Mouse (Mus musculus) erythroblast, embryonic 14.5 days (primary cell): ENCODE results near the gene Cux1. TPM values are rescaled to one million over a fixed set of nuclear protein-coding genes. Genes with fewer than 3 reads are reported as not detected.

Experiments used
- H3K27me3 ChIP-seq: 2 replicates; pipeline ENCODE4 v1.6.1; 2012; ENCODE audit warnings: inconsistent platforms; ENCODE audit not compliant: control insufficient read depth
- H3K36me3 ChIP-seq: 2 replicates; pipeline ENCODE4 v1.6.1; 2012; ENCODE audit warnings: mild to moderate bottlenecking, inconsistent platforms; ENCODE audit not compliant: control insufficient read depth
- H3K4me1 ChIP-seq: 2 replicates; pipeline ENCODE4 v1.6.1; 2012; ENCODE audit warnings: inconsistent platforms; ENCODE audit not compliant: control insufficient read depth
- H3K4me3 ChIP-seq: replicated peaks from 2 replicates; pipeline ENCODE3; 2012; ENCODE audit warnings: moderate library complexity, mild to moderate bottlenecking, inconsistent platforms
- H3K9me3 ChIP-seq: 2 replicates; pipeline ENCODE4 v1.6.1; 2012; ENCODE audit warnings: low read length, inconsistent platforms, mixed read lengths; ENCODE audit not compliant: control insufficient read depth
- GATA1 ChIP-seq: IDR thresholded peaks from 2 replicates; pipeline ENCODE4 v1.6.1; 2012; ENCODE audit warnings: low read length, inconsistent platforms, mixed read lengths
- TAL1 ChIP-seq: IDR thresholded peaks from 3 replicates; pipeline ENCODE4 v1.6.1; 2012; ENCODE audit warnings: low read length, inconsistent platforms, mixed read lengths
- polyA plus RNA-seq: library from polyadenylated mRNA; stranded (reverse); fragments of >175 nt; gene quantifications from 2 replicates; pipeline ENCODE4 v1.2.3, GENCODE M21; 2012

Cux1 gene
- polyA plus RNA-seq, 1 experiment, result 2.9 TPM

GRCm38 (mm10) chr5:136343156-136343890, 224.0 kb downstream of the Cux1 start:
- no peaks in the 10 kb centered on the region for H3K4me1 ChIP-seq
- no peaks in the 10 kb centered on the region for H3K27me3 ChIP-seq
- H3K36me3 ChIP-seq, result peaks cover 24% of the 10 kb centered on the region
- no peak overlapping the region for H3K4me3 ChIP-seq
- H3K9me3 ChIP-seq, result no peaks in the 10 kb centered on the region
- TF ChIP-seq GATA1 (no peak), TAL1 (no peak)

- Histone ChIP-seq H3K36me3 (peaks cover 54% of the 10 kb centered on the region), H3K4me3 (no peak overlapping the region), H3K4me1 (peaks cover 35% of the 10 kb centered on the region), H3K9me3 (no peaks in the 10 kb centered on the region), H3K27me3 (no peaks in the 10 kb centered on the region)
- TF ChIP-seq TAL1 (no peak), GATA1 (no peak)
Measured at GRCm38 (mm10) chr5:136336798-136337527, 230.3 kb downstream of the Cux1 start.

- TF ChIP-seq TAL1 (no peak), GATA1 (no peak)
- peaks cover 54% of the 10 kb centered on the region for H3K36me3 ChIP-seq
- H3K4me3 ChIP-seq, result no peak overlapping the region
- H3K4me1 ChIP-seq, result peaks cover 35% of the 10 kb centered on the region
- H3K27me3 ChIP-seq, result no peaks in the 10 kb centered on the region
- no peaks in the 10 kb centered on the region for H3K9me3 ChIP-seq
Measured at GRCm38 (mm10) chr5:136335681-136336080, 231.6 kb downstream of the Cux1 start.

GRCm38 (mm10) chr5:136334780-136335179, 232.5 kb downstream of the Cux1 start:
- no peak for TF ChIP-seq GATA1
- TF ChIP-seq TAL1, result no peak
- no peaks in the 10 kb centered on the region for H3K9me3 ChIP-seq
- H3K36me3 ChIP-seq, result peaks cover 54% of the 10 kb centered on the region
- no peak overlapping the region for H3K4me3 ChIP-seq
- H3K4me1 ChIP-seq, result peaks cover 35% of the 10 kb centered on the region
- no peaks in the 10 kb centered on the region for H3K27me3 ChIP-seq

- H3K9me3 ChIP-seq, result no peaks in the 10 kb centered on the region
- H3K4me3 ChIP-seq, result no peak overlapping the region
- H3K36me3 ChIP-seq, result peaks cover 47% of the 10 kb centered on the region
- TF ChIP-seq GATA1 (no peak), TAL1 (no peak)
- H3K4me1 ChIP-seq, result peaks cover 35% of the 10 kb centered on the region
- H3K27me3 ChIP-seq, result no peaks in the 10 kb centered on the region
Measured at GRCm38 (mm10) chr5:136334051-136334450, 233.2 kb downstream of the Cux1 start.

GRCm38 (mm10) chr5:136332786-136333462, 234.4 kb downstream of the Cux1 start:
- Histone ChIP-seq H3K9me3 (no peaks in the 10 kb centered on the region), H3K4me1 (peaks cover 35% of the 10 kb centered on the region), H3K36me3 (peaks cover 41% of the 10 kb centered on the region), H3K4me3 (no peak overlapping the region), H3K27me3 (no peaks in the 10 kb centered on the region)
- TF ChIP-seq GATA1 (no peak), TAL1 (no peak)

- Histone ChIP-seq H3K27me3 (no peaks in the 10 kb centered on the region), H3K4me3 (no peak overlapping the region), H3K36me3 (peaks cover 40% of the 10 kb centered on the region), H3K4me1 (no peaks in the 10 kb centered on the region), H3K9me3 (no peaks in the 10 kb centered on the region)
- TF ChIP-seq TAL1 (no peak), GATA1 (no peak)
Measured at GRCm38 (mm10) chr5:136327736-136328135, 239.6 kb downstream of the Cux1 start.

- Histone ChIP-seq H3K36me3 (peaks cover 41% of the 10 kb centered on the region), H3K4me3 (no peak overlapping the region), H3K4me1 (no peaks in the 10 kb centered on the region), H3K9me3 (no peaks in the 10 kb centered on the region), H3K27me3 (no peaks in the 10 kb centered on the region)
- TF ChIP-seq GATA1, result no peak
- no peak for TF ChIP-seq TAL1
Measured at GRCm38 (mm10) chr5:136326626-136327025, 240.7 kb downstream of the Cux1 start.

GRCm38 (mm10) chr5:136324506-136324905, 242.8 kb downstream of the Cux1 start:
- TF ChIP-seq TAL1 (no peak), GATA1 (no peak)
- Histone ChIP-seq H3K9me3 (no peaks in the 10 kb centered on the region), H3K4me1 (no peaks in the 10 kb centered on the region), H3K36me3 (peaks cover 44% of the 10 kb centered on the region), H3K4me3 (no peak overlapping the region), H3K27me3 (no peaks in the 10 kb centered on the region)
